Mouse (Mus musculus) lung, embryonic 14.5 days (tissue): Measurements from ENCODE around the gene H2al1i. TPM values are rescaled to one million over a fixed set of nuclear protein-coding genes. Genes with fewer than 3 reads are reported as not detected.
"Not testable (repeated sequence)": the region's sequence is repeated elsewhere in the genome, so short reads cannot be mapped to it uniquely, and the experiment has no call there.

Source experiments
- ATAC-seq: fragments of 200-750 bp; cut with Nextera tagmentation; 2 replicates; pipeline ENCODE4 v1.8.0; 2017; ENCODE audit warnings: mild to moderate bottlenecking, moderate TSS enrichment, moderate library complexity; ENCODE audit not compliant: insufficient read depth
- DNase-seq: peaks from one replicate; pipeline ENCODE4 v3.0.0-alpha.2; 2015
- H3K27ac ChIP-seq: fragments of 300-500 bp; sonication (generic); 2 replicates; pipeline ENCODE4 v1.5.1; 2014; ENCODE audit warnings: low read depth, mild to moderate bottlenecking, moderate library complexity
- H3K27me3 ChIP-seq: fragments of 300-500 bp; sonication (generic); 2 replicates; pipeline ENCODE4 v1.6.1; 2014; ENCODE audit warnings: low read length, control low read depth; ENCODE audit not compliant: insufficient read depth
- H3K36me3 ChIP-seq: fragments of 300-500 bp; sonication (generic); 2 replicates; pipeline ENCODE4 v1.6.1; 2014; ENCODE audit warnings: control low read depth; ENCODE audit not compliant: insufficient read depth
- H3K4me1 ChIP-seq: fragments of 300-500 bp; sonication (generic); 2 replicates; pipeline ENCODE4 v1.6.1; 2014; ENCODE audit warnings: antibody characterized with exemption, control low read depth; ENCODE audit not compliant: insufficient read depth
- H3K4me2 ChIP-seq: fragments of 300-500 bp; sonication (generic); 2 replicates; pipeline ENCODE4 v1.6.1; 2014; ENCODE audit warnings: mild to moderate bottlenecking
- H3K4me3 ChIP-seq: fragments of 300-500 bp; sonication (generic); 2 replicates; pipeline ENCODE4 v1.5.1; 2014; ENCODE audit warnings: low read depth, low read length
- H3K9ac ChIP-seq: fragments of 300-500 bp; sonication (generic); 2 replicates; pipeline ENCODE4 v1.6.1; 2014
- H3K9me3 ChIP-seq: fragments of 300-500 bp; sonication (generic); 2 replicates; pipeline ENCODE4 v1.6.1; 2016; ENCODE audit warnings: low read depth, low read length, control low read depth
- CTCF ChIP-seq: IDR thresholded peaks from 2 replicates; pipeline ENCODE4 v1.5.1; 2016; ENCODE audit warnings: antibody characterized with exemption, low read depth
- WGBS: fragments of 180-500 bp; shearing (Covaris S2); extraction: QIAGEN DNeasy Blood & Tissue Kit; methylation state at CpG from one replicate; pipeline ENCODE4 v1.1.7; 2014; 5-methylcytosine and 5-hydroxymethylcytosine counted together
- polyA plus RNA-seq: library from polyadenylated mRNA; unstranded; fragments of >200 nt; fragmentation: Nextera tagmentation; extraction: Ambion mirVana; gene quantifications from 2 replicates; pipeline ENCODE4 v1.2.1, GENCODE M21; 2014

H2al1i gene
- polyA plus RNA-seq, 1 experiment from 2014 or later: not detected

- not testable (repeated sequence) for H3K27me3 ChIP-seq, H3K9ac ChIP-seq, H3K27ac ChIP-seq, H3K9me3 ChIP-seq, H3K36me3 ChIP-seq, ATAC-seq, H3K4me3 ChIP-seq, H3K4me2 ChIP-seq, DNase-seq, H3K4me1 ChIP-seq
- WGBS: no CpG with 5 or more reads among the region's 6 CpGs
Measured at GRCm38 (mm10) chrX:11314858-11315257, 9.6 kb upstream of the H2al1i start, which contains the start of gene H2al1f. H2al1f (plus strand) TSS chrX:11315158.

- H3K27ac ChIP-seq, H3K27me3 ChIP-seq, H3K9me3 ChIP-seq, H3K4me2 ChIP-seq, DNase-seq, H3K9ac ChIP-seq, H3K36me3 ChIP-seq, H3K4me3 ChIP-seq, ATAC-seq, H3K4me1 ChIP-seq: not testable (repeated sequence)
- no CpG with 5 or more reads among the region's 3 CpGs for WGBS
Measured at GRCm38 (mm10) chrX:11317956-11318355, 6.5 kb upstream of the H2al1i start, which contains the start of gene H2al1g. H2al1g (plus strand) TSS chrX:11318256.

- not testable (repeated sequence) for H3K36me3 ChIP-seq, H3K4me1 ChIP-seq, ATAC-seq, H3K9me3 ChIP-seq, H3K9ac ChIP-seq, DNase-seq, H3K4me2 ChIP-seq, H3K27me3 ChIP-seq, H3K27ac ChIP-seq, H3K4me3 ChIP-seq
- no CpG with 5 or more reads among the region's 6 CpGs for WGBS
Measured at GRCm38 (mm10) chrX:11321192-11321591, 3.3 kb upstream of the H2al1i start, which contains the start of gene H2al1h. H2al1h (plus strand) TSS chrX:11321492.

GRCm38 (mm10) chrX:11327522-11327921, 3.1 kb downstream of the H2al1i start, which contains the start of gene H2al1j:
H2al1j (plus strand) TSS chrX:11327822.
- H3K9me3 ChIP-seq, H3K27me3 ChIP-seq, H3K27ac ChIP-seq, H3K4me3 ChIP-seq, H3K9ac ChIP-seq, H3K4me1 ChIP-seq, ATAC-seq, H3K4me2 ChIP-seq, DNase-seq, H3K36me3 ChIP-seq: not testable (repeated sequence)
- 89% methylated on average over 2 of the region's 2 CpGs for WGBS

GRCm38 (mm10) chrX:11345762-11346161, 21.3 kb downstream of the H2al1i start:
- WGBS: 54% methylated on average over 9 of the region's 9 CpGs
- Histone ChIP-seq H3K36me3 (no peaks in the 10 kb centered on the region), H3K4me1 (no peaks in the 10 kb centered on the region), H3K4me3 (no peak overlapping the region), H3K27ac (no peak overlapping the region), H3K9ac (no peak overlapping the region), H3K27me3 (no peaks in the 10 kb centered on the region), H3K9me3 (no peaks in the 10 kb centered on the region), H3K4me2 (no peak overlapping the region)
- no peak for TF ChIP-seq CTCF
- ATAC-seq: no peak
- peak; percentile 6 for DNase-seq

- ATAC-seq: no peak
Measured at GRCm38 (mm10) chrX:11346756-11347155, 22.3 kb downstream of the H2al1i start.

GRCm38 (mm10) chrX:11360823-11361222, 36.4 kb downstream of the H2al1i start:
- Histone ChIP-seq H3K27me3 (no peaks in the 10 kb centered on the region; the same call in 1 of the 2 replicates), H3K9me3 (no peaks in the 10 kb centered on the region), H3K4me3 (no peak overlapping the region), H3K9ac (no peak overlapping the region), H3K4me1 (no peaks in the 10 kb centered on the region), H3K27ac (no peak overlapping the region), H3K36me3 (no peaks in the 10 kb centered on the region), H3K4me2 (no peak overlapping the region)
- 75% methylated on average over 6 of the region's 6 CpGs for WGBS
- DNase-seq (no peak), ATAC-seq (no peak)
- no peak for TF ChIP-seq CTCF

More at GRCm38 (mm10) chrX:11346756-11347155, 22.3 kb downstream of the H2al1i start:
- no peak overlapping the region for H3K9ac ChIP-seq
- 85% methylated on average over 3 of the region's 3 CpGs for WGBS
- H3K9me3 ChIP-seq: no peaks in the 10 kb centered on the region
- H3K4me3 ChIP-seq: no peak overlapping the region
- DNase-seq: no peak
- no peaks in the 10 kb centered on the region for H3K4me1 ChIP-seq
- TF ChIP-seq CTCF: no peak
- H3K4me2 ChIP-seq: no peak overlapping the region
- H3K27ac ChIP-seq: no peak overlapping the region
- no peaks in the 10 kb centered on the region for H3K36me3 ChIP-seq
- no peaks in the 10 kb centered on the region for H3K27me3 ChIP-seq

- no peaks in the 10 kb centered on the region for H3K4me1 ChIP-seq
- no peak for TF ChIP-seq CTCF
- no peaks in the 10 kb centered on the region for H3K36me3 ChIP-seq
- no peak overlapping the region for H3K9ac ChIP-seq
- ATAC-seq: no peak
- no peak overlapping the region for H3K4me3 ChIP-seq
- H3K27me3 ChIP-seq: no peaks in the 10 kb centered on the region; the same call in 1 of the 2 replicates
- 83% methylated on average over 2 of the region's 2 CpGs for WGBS
- no peak for DNase-seq
- no peak overlapping the region for H3K4me2 ChIP-seq
- no peak overlapping the region for H3K27ac ChIP-seq
- no peaks in the 10 kb centered on the region for H3K9me3 ChIP-seq
Measured at GRCm38 (mm10) chrX:11361261-11361660, 36.8 kb downstream of the H2al1i start.
